Mouse (Mus musculus) lung, postnatal 25 days (tissue): ENCODE data around the gene Mcu.

Experiments used
- DNase-seq: peaks from one replicate; pipeline ENCODE4 v3.0.0; 2022; ENCODE audit warnings: low spot score

Mcu gene

DNA sequence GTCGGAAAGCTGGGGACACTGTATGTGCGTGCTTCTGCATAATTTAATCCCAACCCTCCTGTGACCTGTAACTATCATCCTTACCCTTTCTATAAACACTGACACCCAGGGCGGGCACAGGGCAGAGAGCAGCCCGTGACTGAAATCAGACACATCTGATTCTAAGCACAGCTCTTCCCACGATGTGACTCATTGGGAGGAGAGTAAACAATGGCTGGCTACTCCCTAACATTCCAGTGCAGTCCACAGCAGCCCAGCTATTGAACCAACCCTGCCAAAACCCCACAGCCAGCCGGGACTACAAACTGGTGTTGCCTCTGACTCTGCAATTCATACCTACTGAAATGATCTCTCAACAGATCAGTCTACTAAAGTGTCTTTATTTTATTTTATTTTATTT is 78.9 kb downstream of the Mcu start:
- no peak for DNase-seq

DNA sequence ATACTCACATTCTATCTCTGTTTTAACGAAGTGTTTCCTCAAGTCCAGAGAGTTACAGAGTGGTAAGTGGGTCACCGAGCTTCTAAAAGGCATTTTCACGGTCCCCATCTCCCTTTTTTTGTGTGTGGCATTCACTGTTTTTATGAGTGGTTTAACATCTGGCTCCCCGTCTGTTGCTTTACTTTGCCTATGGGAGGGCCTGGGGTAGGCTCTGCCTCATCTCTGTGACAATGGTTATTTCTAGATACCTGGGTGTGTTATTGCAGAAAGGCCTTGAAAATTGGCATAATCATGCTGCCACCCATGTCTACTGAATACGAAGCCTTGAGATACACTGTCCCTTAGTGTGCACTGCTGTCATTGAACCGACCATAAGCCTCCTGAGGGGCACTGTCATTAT is 84.2 kb downstream of the Mcu start:
- no peak for DNase-seq

DNA sequence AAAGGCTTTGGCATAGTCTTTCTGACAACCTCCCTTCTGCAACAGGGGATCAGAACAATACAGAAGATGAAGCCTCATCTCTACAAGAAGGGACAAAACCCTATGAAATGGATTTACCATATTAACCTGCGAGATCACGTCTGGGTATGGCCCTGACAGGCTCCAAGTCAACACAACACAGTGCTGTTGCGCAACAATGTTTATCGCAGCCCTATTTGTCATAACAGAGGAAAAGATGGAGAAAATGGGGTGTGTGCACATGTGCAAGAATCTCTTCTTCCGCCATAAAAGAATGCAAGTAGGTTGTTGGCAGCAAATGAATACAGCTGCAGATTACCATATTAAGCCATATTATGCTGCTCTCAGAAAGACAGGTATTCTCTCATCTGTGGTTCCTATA is 88.7 kb downstream of the Mcu start:
- no peak for DNase-seq

DNA sequence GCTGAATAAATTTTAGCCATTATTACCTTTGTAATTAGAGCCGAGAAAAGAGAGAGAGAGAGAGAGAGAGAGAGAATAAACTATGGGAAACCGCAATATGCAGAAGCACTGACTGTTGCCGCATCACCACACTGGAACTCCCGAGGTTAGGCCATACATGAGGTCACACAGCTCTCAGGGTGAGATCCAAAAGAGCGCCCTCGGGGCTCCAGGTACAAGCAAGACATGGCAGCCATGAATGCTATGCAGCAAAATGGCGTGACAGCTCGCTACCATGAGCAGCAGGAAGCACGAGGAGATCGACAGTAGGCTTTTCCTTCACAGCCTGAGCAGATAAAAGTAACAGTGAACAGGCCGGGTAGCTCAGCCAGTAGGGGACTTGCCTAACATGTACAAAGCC is 89.2 kb downstream of the Mcu start:
- no peak for DNase-seq

DNA sequence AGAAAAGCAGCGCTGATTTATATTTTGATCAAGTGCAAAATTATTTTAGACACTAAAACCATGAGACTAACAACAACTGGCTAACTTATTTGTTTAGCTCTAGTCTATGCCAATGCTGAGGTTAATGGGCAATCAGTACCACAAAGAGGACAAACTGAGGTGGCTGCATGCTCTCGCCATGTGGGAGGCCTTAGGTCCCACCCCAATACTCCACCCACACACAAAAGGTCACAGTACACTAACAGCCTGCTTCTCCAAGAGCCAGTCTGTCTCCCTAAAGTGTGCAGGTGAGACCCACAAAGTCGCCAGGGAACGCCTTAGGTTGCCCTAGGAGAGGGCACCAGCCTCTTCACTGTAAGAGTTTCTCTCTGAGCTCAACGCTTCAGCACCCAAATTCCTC is 91.8 kb downstream of the Mcu start:
- DNase-seq = no peak

DNA sequence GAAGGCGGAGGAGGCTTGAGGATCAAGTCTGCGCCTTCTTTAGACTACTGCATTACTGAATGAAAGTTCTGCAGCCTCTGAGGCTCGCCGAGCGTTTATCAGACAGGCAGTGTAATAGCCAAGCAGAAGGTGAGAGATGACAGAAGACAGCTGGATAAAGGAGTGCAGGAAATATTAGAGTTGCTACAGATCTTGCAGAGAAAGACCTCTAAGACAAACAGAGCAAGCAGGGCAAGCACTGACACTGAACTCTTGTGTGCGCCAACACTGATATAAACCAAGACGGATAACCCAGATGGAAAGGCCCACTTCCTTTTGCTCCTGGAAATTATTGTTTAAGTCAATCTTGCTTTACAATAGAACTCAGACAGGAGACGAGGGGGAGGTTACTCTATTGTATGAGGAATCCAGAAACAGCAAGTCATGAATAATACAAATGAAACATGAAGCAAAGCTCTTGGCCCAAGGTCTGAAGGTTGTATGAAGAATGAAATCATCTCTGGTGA is 92.6 kb downstream of the Mcu start:
- peak; percentile 72 for DNase-seq

DNA sequence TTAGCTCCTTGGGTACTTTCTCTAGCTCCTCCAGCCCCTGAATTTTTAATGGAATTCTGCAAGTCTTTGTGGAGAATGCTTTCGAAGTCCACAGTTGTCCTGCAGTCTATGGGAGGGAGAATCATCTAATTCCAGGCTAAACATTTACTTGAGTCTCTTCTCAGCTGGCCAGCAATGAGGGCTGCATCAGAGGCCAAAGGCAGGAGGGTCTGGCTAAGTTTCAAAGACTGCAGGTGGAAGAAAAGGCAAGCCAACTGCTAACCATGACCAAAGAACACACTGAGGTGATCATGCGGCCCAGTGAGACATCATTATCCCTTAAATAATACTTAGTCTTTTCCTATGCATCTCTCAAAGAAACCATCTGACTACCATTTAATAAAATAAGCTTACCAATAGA is 95.8 kb downstream of the Mcu start:
- DNase-seq = no peak

DNA sequence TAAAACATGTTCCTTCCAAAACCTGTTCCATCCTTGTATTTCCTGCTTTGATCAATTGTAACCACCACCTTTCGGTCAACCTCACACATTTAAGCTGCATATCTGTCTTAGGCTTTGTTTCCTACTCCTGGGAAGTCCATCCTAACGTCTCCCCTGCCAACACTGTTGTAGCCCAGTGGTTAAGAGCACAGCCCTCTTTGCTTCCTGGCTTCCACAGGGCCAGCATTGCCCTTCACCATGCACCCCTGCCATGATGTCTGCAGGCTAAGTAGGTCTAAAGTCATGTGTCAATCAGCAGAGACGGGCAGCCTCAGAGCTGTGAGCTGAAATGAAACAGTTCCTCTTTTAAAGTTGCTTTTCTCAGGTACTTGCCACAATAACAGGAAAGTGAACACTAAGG is 97.1 kb downstream of the Mcu start:
- DNase-seq = no peak

DNA sequence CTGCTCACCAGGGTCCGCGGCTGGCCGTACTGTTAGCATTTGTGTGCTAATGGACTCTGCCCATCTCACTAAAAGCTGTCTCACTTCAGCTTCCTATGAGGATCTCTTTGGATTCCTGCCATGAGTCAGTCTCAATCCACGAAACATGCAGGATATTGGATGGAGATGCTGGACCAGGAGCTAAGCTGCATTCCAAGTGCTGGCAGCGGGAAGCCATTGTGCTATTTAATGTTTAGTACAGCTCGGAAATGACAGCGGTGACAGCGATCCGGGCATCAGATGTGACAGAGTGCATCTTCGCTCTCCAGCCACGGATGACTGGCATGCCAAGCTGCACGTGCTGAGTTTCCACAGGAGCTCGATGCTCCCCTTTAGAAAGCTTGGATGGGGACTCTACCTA is 99.3 kb downstream of the Mcu start:
- DNase-seq = no peak

DNA sequence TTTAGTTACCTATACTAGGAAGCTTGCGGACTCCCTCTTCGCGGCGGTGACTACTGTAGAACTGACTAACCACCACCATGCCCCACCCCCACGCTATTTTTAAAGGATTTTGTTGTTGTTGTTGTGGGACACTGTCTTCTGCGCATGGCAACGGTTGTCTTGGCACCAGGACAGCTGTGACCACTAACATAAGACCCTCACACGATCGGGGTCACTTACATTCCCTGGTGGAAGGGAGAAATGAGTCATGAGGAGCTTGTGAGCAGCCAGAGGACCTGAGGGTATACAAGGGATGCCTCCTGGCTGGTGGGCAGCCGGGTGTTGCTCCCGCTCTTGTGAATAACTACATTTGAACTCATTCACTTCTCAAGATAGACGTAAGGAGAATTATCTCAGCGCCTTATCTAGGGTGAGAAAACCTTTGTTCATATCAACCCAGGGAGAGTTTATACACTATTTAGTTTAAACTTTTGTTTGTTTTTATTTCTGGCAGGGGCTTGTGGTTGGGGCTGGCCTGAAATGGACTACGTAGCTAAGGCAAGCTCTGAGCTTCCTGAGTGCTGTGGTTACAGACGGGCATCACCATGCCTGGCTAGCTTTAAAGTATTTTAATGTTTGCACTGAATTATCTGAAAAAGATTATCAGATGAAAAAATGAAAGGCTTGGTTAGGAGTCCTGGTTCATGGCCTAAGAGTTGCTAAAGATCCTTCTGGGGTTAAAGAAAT is 101.6 kb downstream of the Mcu start:
- no peak for DNase-seq

DNA sequence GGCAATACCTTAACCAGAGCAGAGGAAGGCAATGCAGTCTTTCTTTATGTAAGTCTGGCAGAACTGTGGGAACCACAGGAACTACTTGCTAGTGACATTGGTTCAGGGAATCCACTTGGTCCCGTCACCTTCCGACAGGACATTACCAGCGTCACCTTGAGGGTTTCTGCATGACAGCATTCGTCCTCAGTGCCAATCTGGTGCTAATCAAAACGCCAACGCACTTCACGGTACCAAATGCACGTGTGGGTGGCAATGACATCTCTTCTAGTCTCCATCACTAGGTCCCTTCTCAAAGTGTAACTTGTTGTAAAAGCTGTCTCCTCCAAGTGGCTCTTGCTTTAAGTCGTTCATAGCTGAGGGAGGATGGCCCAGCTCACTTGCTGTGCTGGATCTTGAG is 104.3 kb downstream of the Mcu start:
- DNase-seq = no peak

DNA sequence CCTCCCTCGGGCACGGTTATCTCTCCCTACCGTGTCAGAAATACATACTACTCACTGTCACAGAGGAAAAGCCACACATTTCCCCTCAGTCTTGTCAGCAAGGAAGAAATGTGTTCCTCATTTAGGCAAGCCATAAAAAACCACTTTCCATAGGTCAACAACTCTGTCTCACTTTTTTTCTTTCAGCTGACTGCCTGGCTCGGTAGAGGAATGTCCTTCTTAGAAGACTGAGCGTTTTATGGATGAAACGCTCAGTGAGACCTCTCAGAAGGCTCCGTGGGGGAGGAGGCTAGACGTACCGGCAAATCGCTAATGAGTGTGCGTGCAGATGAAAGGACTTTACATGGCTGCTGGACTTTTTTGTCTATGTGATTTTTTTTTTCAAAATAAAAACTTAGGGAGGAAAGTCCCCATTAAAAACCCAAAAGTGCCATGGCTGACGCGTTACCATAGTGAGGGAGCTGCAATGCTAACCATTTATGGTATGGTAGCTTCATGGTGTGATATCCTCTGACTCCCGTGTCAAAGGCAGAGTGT is 105.0 kb downstream of the Mcu start:
- no peak for DNase-seq

DNA sequence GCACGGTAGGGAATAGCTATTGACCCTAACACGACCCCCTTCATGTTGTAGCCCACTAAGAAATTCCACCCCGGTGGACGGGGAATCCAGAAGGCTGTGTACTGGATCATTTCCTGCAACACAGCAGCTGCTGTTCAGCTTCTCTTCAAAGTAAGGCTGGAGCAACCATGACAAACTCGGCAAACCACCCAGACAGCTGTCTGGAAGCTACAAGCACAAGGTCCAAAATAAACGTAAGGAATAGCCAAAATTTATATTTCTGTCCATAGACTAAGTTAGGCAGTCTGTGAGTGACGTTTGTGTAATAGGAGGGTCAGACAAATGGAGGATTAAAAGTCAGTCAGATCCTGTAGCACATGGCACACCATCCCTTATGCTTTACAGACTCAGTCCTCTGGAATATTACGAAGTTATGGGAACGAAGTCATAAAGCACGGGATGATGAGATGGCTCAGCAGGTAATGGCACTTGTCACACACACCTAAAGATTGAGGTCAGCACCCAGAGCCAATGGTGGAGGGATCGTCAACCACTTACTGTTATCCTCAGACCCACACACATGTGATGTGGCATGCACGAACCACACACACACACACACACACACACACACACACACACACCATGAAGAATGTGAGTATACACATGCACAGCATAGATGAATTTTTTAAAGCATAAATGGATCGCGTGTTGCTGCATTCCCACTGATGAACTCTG is 105.6 kb downstream of the Mcu start:
- no peak for DNase-seq

DNA sequence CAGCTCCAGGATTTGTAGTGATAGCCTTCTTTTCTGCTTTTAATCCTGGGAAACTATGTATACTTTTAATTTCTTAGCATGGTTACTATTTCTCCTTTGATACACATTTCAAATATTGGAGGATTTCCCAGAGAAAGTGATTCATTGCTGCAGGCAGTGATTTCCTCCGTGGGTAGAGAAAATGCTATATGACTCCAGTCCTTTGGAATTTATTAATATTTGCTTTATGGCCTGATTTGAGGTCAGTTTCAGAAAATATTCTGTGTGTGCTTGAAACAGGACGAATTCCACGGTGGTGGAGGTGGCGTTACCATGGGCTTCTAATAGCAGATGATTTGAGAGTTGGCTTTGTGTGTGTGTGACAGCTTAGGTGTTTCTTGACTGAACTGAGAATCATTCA is 107.3 kb downstream of the Mcu start:
- DNase-seq = no peak

DNA sequence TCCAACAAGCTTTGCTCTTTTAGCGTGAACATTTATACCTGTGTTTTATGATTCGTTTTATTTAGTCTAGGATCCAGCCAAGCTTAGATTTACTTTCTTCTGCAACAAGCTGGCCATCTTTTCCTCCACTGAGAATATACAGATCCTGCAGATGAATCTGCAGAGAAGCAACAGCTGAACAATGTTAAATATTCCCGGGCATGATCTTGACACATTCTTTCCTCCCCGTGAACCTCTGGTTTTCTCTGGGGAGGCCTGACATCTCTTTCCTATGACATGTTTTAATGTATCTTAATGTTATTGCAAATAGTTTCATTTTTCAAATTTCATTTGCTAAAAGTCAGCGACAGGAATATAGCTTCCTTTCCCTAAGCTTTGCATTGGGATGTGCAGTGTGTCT is 109.8 kb downstream of the Mcu start:
- no peak for DNase-seq

DNA sequence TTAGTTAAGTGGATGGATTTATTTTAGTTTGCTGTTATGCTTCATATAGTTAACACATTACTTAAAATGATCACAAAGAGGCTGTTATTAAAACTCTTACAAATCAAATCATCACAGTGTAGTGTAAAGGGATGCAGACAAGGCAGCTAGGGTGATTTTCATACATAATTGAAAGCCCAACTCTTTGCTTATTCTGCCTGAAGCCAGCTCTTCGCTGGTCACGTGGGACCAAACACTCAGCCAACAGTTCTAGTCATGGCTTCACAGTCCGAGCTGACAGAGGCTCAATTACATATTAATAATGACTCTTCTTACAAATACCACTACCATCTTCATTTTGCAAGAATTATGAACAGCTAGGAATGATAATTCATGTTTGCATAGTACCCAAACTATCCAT is 112.2 kb downstream of the Mcu start:
- no peak for DNase-seq

DNA sequence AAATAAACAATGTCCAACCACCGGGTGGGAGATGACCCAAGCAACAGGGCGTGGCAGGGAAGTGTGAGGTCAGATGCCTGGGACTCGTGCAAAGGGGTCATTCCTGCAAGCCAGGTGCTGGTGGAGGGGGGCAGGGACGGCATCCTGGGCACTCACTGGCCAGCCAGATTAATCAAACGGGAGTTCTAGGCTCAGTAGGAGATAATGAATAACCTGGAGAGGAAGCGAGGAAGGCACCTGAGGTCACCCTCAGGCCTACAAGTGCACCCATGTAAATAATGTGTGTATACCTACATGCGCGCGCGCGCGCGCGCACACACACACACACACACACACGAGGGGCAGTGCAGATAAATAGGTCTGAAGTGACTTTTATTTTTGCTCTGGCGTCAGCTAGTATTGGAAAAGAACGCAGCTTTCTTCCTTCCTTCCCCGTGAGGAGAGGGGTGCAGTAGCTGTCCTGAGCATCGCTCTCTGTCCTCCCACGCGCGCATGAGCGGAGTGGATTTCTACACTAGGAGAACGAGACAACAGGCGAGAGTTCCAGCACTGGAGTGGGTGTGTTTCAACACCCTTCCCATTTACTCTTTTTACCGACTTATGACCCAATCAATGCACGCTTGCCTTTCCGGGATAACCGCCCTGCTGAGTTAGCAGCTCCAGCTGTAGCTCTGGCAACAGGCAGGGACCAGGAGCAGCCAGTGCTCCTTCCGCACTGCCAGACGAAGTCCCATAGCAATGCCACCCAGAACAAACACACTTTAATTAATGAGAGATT is 112.9 kb downstream of the Mcu start:
- DNase-seq = peak; percentile 31

DNA sequence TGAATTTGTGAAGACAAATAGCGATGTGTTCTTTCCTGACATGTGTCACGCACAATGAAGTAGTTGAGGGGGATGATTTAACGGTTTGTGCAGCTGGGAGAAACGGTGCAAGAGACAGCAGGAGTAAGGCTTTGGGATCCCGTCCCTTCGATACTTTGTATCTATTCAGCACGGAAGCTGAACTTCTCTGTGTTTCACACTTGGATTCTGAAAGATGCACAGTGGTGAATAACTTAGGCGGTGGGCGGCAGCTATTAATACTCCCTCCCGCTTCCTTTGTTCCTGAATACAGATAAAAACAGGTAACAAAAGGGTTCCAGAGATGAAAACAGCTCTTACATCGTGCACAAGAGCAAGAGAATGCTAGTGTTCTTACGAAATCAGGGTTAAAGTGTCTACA is 114.1 kb downstream of the Mcu start:
- no peak for DNase-seq

DNA sequence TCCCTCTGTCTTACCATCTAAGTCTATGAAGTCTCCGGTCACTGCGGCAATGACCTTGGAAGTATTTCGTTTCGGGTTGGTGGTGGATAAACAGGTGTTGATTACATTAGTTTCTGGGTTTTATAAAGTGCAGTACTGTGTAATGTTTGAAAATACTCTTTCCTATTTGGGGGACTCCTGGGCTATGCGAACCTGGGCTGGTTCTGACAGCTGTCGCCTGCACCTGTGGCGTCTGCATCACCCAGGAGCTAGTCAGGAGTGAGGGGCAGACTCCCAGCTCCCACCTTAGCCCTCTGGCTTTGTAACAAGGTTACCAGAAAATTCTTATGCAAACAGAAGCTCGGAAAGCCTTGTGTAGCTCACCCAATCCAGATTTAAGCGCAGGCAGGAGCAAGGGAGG is 114.7 kb downstream of the Mcu start:
- DNase-seq = no peak

DNA sequence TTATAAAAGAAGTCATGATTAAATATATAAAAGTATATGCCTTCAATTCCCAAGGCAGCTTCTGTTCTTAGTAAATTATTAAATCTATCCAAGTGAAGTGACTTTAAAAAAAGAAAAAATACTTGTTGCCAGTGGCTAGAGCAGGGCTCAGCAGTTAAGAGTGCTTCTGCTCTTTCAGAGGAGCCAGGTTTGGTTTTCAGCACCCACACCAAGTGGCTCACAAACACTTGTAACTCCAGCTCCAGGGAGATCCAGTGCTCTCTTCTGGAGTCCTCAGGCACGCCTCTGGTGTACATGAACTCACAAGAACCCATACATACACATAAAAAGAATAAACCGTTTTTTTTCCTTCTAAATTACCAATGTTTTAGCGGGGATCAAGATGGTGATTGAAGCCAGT is 116.3 kb downstream of the Mcu start:
- peak; percentile 44 for DNase-seq

DNA sequence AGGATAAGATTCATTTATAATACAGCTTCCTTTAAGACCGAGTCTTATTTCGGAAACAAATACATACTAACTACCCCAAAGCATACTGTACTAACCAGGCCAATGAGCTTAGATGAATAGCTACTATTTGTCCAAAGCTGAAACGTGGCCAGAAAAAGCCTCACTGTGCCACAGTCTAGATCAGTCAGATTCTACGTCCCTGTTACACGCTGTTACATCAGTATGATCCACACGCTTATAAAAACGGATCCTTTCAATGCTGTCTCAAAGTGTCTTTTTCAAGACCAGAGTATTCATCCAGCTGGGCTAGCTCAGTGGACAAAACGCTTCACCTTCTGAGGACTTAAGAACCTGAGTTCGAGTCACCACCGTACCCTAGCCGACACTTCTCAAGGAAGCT is 119.5 kb downstream of the Mcu start:
- DNase-seq = no peak

DNA sequence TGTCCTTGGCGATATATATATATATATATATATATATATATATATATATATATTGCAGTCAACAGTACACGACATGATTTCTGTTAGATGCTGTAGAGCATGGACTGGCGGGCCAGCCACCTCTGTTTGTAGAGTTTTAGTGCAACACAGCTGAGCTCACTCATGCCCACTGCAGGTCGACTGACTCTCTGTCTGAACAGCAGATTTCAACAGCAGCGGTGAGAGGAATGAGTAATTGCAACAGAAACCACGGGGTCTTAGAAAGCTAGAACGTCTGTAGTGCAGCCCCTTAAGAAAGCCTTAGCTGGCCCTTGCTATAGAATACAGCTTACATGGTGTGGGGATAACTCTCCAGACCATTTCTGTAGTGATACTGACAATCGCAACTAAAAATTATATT is 121.6 kb downstream of the Mcu start:
- no peak for DNase-seq

DNA sequence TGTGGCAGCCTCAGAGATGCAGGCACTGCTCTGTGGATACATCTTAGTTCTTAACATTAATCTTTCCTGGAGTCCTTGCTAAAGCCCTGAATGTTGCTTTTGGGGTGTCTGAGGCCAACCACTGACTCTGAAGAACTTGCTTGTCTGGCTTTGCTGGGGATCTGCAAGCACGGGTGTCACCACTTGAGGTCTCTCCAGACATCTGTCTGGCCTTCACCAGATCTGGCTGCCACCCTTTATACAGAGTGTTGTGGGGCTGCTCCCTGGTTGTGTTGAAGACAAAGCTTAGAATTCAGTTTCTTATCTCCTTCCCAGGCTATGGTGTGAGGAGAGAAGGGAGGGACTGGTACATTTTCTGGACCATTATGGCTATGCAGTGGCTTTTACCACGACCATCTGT is 122.4 kb downstream of the Mcu start:
- no peak for DNase-seq
